Mouse (Mus musculus): ENCODE results near the gene Sept3.

Gene Sept3

DNA sequence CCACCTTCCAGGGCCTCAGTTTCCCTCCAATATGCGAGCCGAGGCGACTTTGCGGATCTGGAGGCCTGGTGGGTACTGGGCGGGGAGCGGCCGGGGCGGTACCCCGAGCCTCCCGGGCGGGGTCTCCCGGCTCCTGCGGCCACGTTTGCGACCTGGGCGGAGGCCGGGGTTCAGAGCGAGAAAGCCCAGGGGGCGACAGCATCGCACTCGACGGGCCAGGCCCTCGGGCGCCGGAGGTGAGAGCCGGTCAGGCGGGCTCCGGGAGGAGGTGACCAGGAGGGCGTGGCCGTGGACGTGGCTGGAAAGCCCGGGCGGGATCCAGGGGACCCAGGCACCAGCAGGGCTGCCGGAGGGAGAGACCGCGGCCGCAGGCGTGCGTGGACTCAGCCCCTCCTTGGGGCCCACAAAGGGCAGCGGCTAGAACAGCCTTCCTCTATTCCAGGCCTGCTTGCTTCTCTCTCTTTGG, 66.4 kb downstream of the Sept3 start:
- no peak for DNase-seq

- no peak for DNase-seq
These were observed 67.2 kb downstream of the Sept3 start for GRCm38 (mm10) chr15:82341675-82342542.

GRCm38 (mm10) chr15:82342543-82342935, 67.8 kb downstream of the Sept3 start:
- DNase-seq = no peak

DNA sequence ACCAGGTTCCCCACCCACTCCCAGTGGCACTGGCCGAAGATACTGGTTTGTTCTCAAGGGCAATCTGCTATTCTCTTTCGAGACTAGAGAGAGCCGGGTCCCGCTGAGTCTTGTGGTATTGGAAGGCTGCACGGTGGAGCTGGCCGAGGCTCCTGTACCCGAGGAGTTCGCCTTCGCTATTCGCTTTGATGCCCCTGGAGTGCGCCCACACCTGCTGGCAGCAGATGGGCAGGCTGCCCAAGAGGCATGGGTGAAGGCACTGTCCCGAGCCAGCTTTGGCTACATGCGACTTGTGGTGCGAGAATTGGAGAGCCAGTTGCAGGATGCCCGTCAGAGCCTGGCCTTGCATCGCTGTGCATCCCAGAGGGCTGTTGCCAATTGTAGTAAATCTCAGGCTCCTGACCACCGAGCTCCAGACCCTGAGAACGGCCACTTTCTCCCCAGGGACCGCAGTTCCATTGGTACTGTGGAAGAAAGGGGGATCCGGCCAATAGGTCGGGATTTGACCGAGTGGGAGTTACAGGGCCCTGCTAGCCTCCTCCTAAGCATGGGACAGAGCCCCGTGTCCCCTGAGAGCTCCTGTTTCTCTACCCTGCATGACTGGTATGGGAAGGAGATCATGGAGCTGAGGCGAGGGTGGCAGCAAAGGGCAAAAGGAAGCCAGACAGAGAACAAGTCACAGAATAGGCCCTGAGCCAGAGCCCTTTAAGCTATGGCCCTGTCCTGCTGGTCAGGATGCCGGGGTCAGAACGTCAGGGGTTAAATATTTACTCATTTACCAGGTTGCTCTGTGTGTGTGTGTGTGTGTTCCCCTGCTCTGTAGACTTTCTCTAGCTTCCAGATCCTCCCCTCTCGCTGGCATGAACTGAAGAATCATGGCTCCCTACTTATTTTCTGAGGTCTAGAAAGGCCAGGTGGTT, 68.9 kb downstream of the Sept3 start:
- DNase-seq = no peak
